Mouse (Mus musculus) embryonic facial prominence, embryonic 13.5 days (tissue): Measurements from ENCODE around the gene Spindoc. TPM values are rescaled to one million over a fixed set of nuclear protein-coding genes. Genes with fewer than 3 reads are reported as not detected.
"Not testable (repeated sequence)": the region's sequence is repeated elsewhere in the genome, so short reads cannot be mapped to it uniquely, and the experiment has no call there.

Experiments
- ATAC-seq: fragments of 200-750 bp; cut with Nextera tagmentation; 2 replicates; pipeline ENCODE4 v1.8.0; 2017; ENCODE audit warnings: low read depth; ENCODE audit not compliant: insufficient number of reproducible peaks, insufficient read depth, low FRiP score, low TSS enrichment
- H3K27ac ChIP-seq: fragments of 300-500 bp; sonication (generic); 2 replicates; pipeline ENCODE4 v1.5.1; 2015; ENCODE audit warnings: moderate library complexity, mild to moderate bottlenecking, inconsistent platforms
- H3K27me3 ChIP-seq: fragments of 300-500 bp; sonication (generic); 2 replicates; pipeline ENCODE4 v1.6.1; 2015; ENCODE audit warnings: mild to moderate bottlenecking, inconsistent platforms
- H3K36me3 ChIP-seq: fragments of 300-500 bp; sonication (generic); 2 replicates; pipeline ENCODE4 v1.6.1; 2015; ENCODE audit warnings: mild to moderate bottlenecking, inconsistent platforms
- H3K4me1 ChIP-seq: fragments of 300-500 bp; sonication (generic); 2 replicates; pipeline ENCODE4 v1.6.1; 2015; ENCODE audit warnings: inconsistent platforms
- H3K4me2 ChIP-seq: fragments of 300-500 bp; sonication (generic); 2 replicates; pipeline ENCODE4 v1.6.1; 2015; ENCODE audit warnings: moderate library complexity, mild to moderate bottlenecking, inconsistent platforms
- H3K4me3 ChIP-seq: fragments of 300-500 bp; sonication (generic); 2 replicates; pipeline ENCODE4 v1.5.1; 2015; ENCODE audit warnings: mild to moderate bottlenecking, inconsistent platforms
- H3K9ac ChIP-seq: fragments of 300-500 bp; sonication (generic); 2 replicates; pipeline ENCODE4 v1.6.1; 2015; ENCODE audit warnings: mild to moderate bottlenecking, inconsistent platforms
- H3K9me3 ChIP-seq: fragments of 300-500 bp; sonication (generic); 2 replicates; pipeline ENCODE4 v1.6.1; 2016; ENCODE audit warnings: inconsistent platforms
- WGBS: fragments of 180-500 bp; shearing (Covaris S2); methylation state at CpG from one replicate; pipeline ENCODE4 v1.1.7; 2015; ENCODE audit warnings: mixed read lengths; 5-methylcytosine and 5-hydroxymethylcytosine counted together
- polyA plus RNA-seq: library from polyadenylated mRNA; unstranded; fragments of >200 nt; fragmentation: Nextera tagmentation; extraction: Ambion mirVana; gene quantifications from 2 replicates; pipeline ENCODE4 v1.2.1, GENCODE M21; 2015

Gene Spindoc
- polyA plus RNA-seq, 1 experiment from 2014 or later: 42.4 TPM

DNA sequence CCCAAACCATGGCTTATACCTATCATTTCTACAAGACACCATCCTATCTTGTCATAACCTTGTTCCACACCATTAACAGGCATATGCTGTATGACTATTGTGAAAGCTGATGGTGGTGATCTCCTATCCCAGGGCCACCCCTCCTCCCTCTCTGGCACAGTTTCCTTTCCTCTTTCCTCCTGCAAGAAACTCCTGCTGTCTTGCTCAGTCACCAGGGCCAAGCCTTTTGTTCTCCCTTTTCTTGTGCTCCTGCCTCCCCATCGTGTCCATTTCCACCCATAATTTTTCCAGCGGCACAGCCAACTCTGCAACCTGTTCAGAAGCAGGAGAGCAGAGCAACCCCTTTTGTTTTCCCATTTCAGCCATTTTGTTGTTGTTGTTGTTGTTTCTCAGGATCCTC lies 3.2 kb upstream of the Spindoc start:
- no peak overlapping the region for H3K4me3 ChIP-seq
- 76% methylated on average over 2 of the region's 2 CpGs for WGBS
- H3K36me3 ChIP-seq: peaks cover 7% of the 10 kb centered on the region; the same call in 1 of the 2 replicates
- H3K9ac ChIP-seq: no peak overlapping the region
- peaks cover 21% of the 10 kb centered on the region for H3K4me1 ChIP-seq
- peaks cover 5% of the 10 kb centered on the region; the same call in 1 of the 2 replicates for H3K9me3 ChIP-seq
- no peak overlapping the region for H3K4me2 ChIP-seq
- ATAC-seq: no peak
- no peak overlapping the region for H3K27ac ChIP-seq
- no peaks in the 10 kb centered on the region for H3K27me3 ChIP-seq

DNA sequence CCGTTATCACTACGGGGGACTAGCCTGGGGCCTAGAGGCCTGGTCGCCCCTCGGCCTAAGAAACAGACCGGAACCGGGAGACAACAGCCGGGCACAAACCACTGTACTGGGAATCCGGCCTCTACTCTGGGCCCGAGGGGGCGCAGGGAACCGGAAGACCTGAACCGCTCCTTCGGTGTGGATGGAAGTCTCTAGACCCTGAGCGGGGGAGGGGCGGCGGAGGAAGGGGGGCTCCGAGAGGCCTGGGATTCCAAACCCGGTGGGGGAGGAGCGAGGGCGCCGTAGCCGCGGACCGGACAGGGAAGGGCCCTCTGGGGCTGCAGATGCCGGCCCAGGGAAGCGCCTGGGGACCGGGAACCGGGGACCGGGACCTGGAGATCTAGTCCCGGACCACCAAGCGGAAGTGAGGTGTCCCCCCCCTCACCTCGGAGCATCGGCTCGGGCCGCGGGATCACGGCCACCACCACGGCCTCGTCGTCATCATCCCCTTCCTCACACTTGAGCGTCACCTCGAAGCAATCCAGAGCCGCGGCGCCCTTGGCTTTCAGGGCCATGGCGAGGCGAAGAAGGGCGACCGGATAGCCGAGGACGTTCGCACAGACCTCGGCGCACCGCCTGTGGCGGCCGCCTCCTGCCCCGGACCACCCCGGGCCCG lies 419 bp downstream of the Spindoc start:
- Histone ChIP-seq H3K36me3 (peaks cover 20% of the 10 kb centered on the region), H3K9me3 (no peaks in the 10 kb centered on the region; the same call in 1 of the 2 replicates), H3K27me3 (no peaks in the 10 kb centered on the region), H3K27ac (peak overlapping the region; percentile 93), H3K4me1 (peaks cover 34% of the 10 kb centered on the region), H3K4me2 (peak overlapping the region; percentile 82), H3K9ac (peak overlapping the region; percentile 95), H3K4me3 (peak overlapping the region; percentile 85)
- WGBS: under 1% methylated on average over 56 of the region's 60 CpGs
- peak; percentile 65 for ATAC-seq

DNA sequence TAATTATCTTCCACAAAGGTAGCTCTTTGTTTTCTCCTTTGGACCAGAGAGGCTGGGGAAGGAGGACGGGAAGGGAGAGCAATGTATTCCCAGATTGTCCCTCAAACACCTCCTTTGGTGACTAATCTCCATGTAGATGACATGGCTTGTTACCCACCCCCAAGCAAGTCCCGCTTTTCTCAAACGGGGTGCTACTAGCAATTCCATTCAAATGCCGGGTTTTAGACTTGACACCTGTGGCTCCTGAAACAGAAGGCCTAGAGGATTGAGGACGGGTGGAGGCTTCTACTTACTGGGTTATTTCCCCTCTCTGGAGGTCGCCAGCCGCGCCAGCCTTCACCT lies 917 bp downstream of the Spindoc start:
- Histone ChIP-seq H3K27me3 (no peaks in the 10 kb centered on the region), H3K9me3 (no peaks in the 10 kb centered on the region; the same call in 1 of the 2 replicates), H3K36me3 (peaks cover 20% of the 10 kb centered on the region), H3K9ac (peak overlapping the region; percentile 95), H3K4me3 (peak overlapping the region; percentile 85), H3K27ac (peak overlapping the region; percentile 93), H3K4me2 (peak overlapping the region; percentile 82), H3K4me1 (peaks cover 34% of the 10 kb centered on the region)
- under 1% methylated on average over 8 of the region's 8 CpGs for WGBS
- no peak for ATAC-seq

DNA sequence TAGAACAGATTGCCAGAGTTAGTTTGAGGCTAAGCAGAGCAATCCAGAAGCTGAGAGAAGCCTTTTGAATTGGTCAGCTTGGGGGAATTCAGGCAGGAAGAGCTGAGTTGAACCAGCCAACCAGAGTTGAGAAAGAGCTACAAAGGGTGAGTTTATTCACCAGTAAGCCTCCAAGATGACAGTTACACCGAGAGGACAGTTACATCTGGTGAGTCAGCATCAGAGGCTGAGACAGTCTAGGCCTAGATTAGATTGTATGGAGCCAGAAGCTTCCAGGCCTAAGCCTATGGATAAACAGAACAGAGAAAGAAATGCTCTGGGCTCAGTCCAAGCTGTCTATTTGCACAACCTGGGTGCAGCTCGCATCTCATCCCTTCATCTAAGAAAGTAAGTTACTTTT lies 5.2 kb downstream of the Spindoc start:
- no peak overlapping the region for H3K9ac ChIP-seq
- WGBS: 80% methylated on average over 2 of the region's 2 CpGs
- H3K4me3 ChIP-seq: no peak overlapping the region
- no peak overlapping the region for H3K4me2 ChIP-seq
- H3K36me3 ChIP-seq: peaks cover 48% of the 10 kb centered on the region
- H3K27ac ChIP-seq: no peak overlapping the region
- no peaks in the 10 kb centered on the region for H3K9me3 ChIP-seq
- no peaks in the 10 kb centered on the region for H3K27me3 ChIP-seq
- ATAC-seq: no peak
- peaks cover 24% of the 10 kb centered on the region for H3K4me1 ChIP-seq

DNA sequence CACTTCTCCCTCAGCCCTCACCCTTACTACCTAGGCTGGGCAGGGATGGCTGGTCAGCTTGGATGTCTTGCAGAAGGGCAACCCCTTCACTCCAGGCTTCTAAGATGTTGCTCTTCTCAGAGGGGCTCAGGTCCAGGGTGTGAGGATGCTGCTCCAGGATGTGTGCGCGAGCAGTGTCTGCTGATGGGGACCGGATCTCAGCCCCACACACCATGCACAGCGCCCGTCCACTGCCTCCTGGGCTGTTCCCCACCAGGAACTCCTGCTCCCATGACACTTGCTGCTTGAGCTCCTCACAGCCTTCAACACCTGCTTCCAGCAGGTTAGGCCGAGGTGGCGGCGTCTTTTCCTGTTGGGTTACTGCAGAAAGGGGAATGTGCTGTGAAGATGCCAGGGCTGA lies 8.3 kb downstream of the Spindoc start:
- 96% methylated on average over 8 of the region's 8 CpGs for WGBS
- no peak overlapping the region for H3K9ac ChIP-seq
- H3K27me3 ChIP-seq: no peaks in the 10 kb centered on the region
- peaks cover under 1% of the 10 kb centered on the region; the same call in 1 of the 2 replicates for H3K4me1 ChIP-seq
- H3K4me3 ChIP-seq: no peak overlapping the region
- H3K4me2 ChIP-seq: no peak overlapping the region
- no peaks in the 10 kb centered on the region for H3K9me3 ChIP-seq
- no peak overlapping the region for H3K27ac ChIP-seq
- H3K36me3 ChIP-seq: peaks cover 78% of the 10 kb centered on the region
- ATAC-seq: no peak

DNA sequence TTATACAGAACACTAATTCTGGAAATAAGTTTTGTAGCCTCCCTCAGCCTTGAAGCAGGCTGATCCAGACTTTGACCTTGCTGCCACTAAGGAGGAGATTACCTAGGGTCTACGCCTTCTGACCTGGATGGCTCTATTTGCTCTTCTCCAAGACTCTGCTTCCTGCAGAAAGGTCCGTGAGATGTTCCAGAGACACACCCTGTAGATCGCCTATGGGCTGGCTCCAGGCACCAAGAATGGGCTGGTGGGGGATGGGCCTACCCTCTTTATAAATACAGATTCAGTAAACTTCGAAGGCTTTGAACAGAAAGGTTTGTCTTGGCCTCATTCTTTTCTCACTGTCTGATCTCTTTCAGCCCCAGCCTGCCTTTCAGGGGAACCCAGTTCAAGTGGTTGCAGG lies 13.3 kb downstream of the Spindoc start:
- H3K4me1 ChIP-seq, H3K9ac ChIP-seq, H3K27ac ChIP-seq, H3K4me3 ChIP-seq, H3K27me3 ChIP-seq, ATAC-seq, H3K4me2 ChIP-seq, H3K9me3 ChIP-seq: not testable (repeated sequence)
- H3K36me3 ChIP-seq: peaks cover 81% of the 10 kb centered on the region
- WGBS: 91% methylated on average over 4 of the region's 4 CpGs

DNA sequence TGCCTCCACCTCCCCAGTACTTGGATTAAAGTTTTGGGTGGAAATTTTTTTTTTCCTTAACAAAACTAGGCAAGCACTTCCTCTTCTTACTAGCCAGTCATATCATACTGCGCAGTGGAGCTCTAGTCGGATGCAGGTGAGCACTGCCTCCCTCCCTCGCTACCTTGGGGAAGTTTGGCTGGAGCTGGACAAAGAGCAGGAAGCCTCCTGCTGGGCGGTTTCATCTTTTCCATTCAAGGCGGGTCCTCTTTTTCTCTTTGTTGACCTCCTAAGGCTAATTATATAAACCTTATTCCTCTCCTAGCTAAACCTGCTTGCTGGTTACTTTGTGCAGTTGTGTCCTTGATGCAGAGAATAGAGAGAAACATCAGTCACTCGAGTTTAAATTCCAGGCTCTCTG lies 29.2 kb downstream of the Spindoc start:
- H3K9me3 ChIP-seq: no peaks in the 10 kb centered on the region
- H3K4me1 ChIP-seq: no peaks in the 10 kb centered on the region
- no peak overlapping the region for H3K27ac ChIP-seq
- no peak overlapping the region for H3K4me3 ChIP-seq
- peaks cover 30% of the 10 kb centered on the region for H3K36me3 ChIP-seq
- WGBS: 47% methylated on average over 6 of the region's 6 CpGs
- no peaks in the 10 kb centered on the region for H3K27me3 ChIP-seq
- no peak for ATAC-seq
- H3K4me2 ChIP-seq: no peak overlapping the region
- H3K9ac ChIP-seq: no peak overlapping the region

DNA sequence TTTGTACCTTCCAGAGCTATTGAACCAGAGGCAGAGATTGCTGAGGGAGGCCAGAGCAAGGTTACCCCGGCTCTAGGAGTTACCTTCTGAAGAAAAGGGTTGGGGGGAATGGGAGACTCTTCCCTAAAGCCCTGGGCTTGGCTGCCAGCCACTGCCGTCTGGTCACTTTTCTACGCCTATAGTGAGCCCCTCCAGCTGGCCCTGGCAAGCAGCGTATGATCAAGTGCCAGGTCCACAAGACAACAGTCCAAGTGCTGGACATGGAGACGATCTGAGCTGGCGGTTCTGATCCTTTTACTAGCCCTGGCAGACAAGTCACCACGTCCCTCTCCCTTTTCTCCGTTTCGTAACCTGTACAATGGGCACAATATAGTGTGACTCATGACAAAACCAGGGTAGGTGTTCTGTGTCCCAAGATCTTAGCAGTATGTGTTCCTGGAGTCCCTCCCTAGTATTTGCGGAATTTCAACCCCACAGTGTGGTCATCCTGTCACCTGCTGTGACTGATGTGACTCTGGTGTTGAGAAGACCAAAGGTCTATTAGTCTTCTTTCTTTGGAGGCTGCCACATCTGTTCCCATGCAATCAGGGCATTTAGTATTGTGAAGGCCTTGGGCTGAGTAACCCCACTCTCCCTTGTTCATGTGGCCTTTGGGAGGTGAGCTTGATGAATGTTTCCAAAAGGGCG lies 29.8 kb downstream of the Spindoc start:
- 84% methylated on average over 11 of the region's 11 CpGs for WGBS
- Histone ChIP-seq H3K4me1 (no peaks in the 10 kb centered on the region), H3K27ac (no peak overlapping the region), H3K27me3 (no peaks in the 10 kb centered on the region), H3K9me3 (no peaks in the 10 kb centered on the region), H3K4me2 (no peak overlapping the region), H3K4me3 (no peak overlapping the region), H3K36me3 (peaks cover 23% of the 10 kb centered on the region), H3K9ac (no peak overlapping the region)
- no peak for ATAC-seq

DNA sequence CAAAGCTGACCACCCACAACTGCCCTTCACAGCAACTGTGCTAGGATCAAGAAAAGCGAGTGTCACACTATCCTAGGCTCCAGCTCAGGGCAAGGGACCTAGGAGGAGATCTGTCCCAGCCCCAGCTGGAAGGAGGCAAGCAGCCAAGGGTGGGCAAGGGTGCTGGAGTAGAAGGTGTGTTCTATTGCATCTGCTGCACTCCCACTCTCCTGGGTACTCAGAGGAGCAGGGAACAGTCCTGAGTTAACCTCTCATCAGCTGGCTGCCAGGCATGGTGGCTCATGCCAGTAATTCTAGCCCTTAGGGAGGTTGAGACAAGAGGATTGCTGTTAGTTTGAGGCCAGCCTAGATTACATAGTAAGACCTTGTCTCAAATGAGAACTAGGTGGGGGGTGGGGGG lies 32.8 kb downstream of the Spindoc start:
- Histone ChIP-seq H3K4me3 (no peak overlapping the region), H3K36me3 (no peaks in the 10 kb centered on the region), H3K27ac (no peak overlapping the region), H3K9ac (no peak overlapping the region), H3K9me3 (no peaks in the 10 kb centered on the region), H3K27me3 (no peaks in the 10 kb centered on the region), H3K4me1 (peaks cover 3% of the 10 kb centered on the region; the same call in 1 of the 2 replicates), H3K4me2 (no peak overlapping the region)
- no peak for ATAC-seq
- 73% methylated on average over 1 of the region's 1 CpGs for WGBS

DNA sequence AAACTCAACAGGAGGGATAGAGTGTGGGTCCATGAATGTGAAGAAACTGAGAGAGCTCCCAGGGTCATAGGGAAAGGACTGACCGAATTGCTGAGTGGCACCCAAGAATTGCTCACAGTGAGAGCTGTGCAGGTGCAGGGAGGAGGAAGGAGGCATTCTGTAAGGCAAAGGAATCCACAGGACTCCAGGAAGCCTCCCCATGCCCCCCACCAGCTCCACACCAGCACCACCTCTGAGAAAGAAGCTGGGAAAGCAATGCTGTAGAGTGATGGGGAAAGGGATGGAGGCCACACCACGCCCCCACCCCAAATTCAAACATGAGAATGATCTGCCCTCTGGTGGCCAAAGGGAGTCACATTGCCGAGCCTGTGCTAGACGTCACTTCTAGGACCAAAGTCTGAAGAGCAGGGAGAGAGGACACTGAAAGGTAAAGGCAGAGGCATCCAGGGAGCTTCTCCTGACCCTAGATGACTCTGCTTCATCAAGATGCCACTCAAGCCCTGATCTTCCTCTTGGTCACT lies 37.5 kb downstream of the Spindoc start:
- no peak for ATAC-seq
- Histone ChIP-seq H3K27me3 (no peaks in the 10 kb centered on the region), H3K4me3 (no peak overlapping the region), H3K9me3 (no peaks in the 10 kb centered on the region), H3K4me2 (no peak overlapping the region), H3K27ac (no peak overlapping the region), H3K9ac (peak overlapping the region; percentile 22; the same call in 1 of the 2 replicates), H3K4me1 (peaks cover 9% of the 10 kb centered on the region), H3K36me3 (no peaks in the 10 kb centered on the region)
- 21% methylated on average over 4 of the region's 4 CpGs for WGBS

DNA sequence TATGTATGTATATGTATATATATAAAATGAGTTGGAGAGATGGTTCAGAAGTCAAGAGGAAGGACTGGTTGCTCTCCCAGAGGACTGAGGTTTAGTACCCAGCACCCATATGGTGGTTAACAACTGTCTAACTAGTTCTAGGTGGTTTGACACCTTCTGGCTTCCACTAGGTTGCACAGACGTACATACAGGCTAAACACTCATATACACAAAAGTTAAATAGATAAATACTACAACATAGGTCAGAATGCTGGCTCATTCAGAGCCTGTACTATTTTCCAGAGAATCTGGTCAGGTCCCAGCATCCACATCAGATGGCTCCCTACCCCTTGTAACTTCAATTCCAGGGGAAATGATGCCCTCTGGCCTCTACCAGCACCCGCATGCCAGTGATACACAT lies 40.1 kb downstream of the Spindoc start:
- Histone ChIP-seq H3K9me3 (no peaks in the 10 kb centered on the region), H3K4me2 (no peak overlapping the region), H3K9ac (no peak overlapping the region), H3K4me3 (no peak overlapping the region), H3K36me3 (no peaks in the 10 kb centered on the region), H3K4me1 (peaks cover 34% of the 10 kb centered on the region), H3K27ac (no peak overlapping the region), H3K27me3 (no peaks in the 10 kb centered on the region)
- ATAC-seq: no peak
- 80% methylated on average over 2 of the region's 2 CpGs for WGBS
